14 mouse cellular contexts compared by ENCODE assay signal in the genomic region with DNA sequence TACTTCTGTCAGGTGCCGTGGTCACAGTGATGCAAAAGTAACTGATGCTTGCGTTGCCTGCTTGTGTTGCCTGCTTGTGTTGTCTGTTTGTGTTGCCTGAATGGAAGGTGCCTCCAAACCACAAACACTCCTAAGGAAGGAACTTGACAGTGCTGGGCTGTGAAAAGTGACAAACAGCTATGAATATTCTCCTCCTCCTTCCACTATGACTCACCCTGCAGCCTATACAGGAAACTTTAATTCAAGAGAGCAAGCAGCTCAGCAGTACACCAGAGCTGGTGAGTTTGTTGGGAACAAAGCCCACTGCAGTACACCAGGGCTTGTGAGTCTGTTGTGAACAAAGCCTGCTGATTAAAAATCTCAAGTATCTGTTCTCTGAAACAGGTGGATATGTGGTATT. TPM values are rescaled to one million over a fixed set of nuclear protein-coding genes. Genes with fewer than 3 reads are reported as not detected.
"Had no signal": no experiment of that assay in that cellular context is flagged by ENCODE, and none has a peak within 500 bp of the region (broad histone marks: within the 10 kb centered on the region; RNA-seq: fewer than 3 reads in every experiment).

No protein-coding gene starts in this region.

- H3K36me3 ChIP-seq: limb, embryonic 15.5 days; liver, embryonic 12.5 days; lung, embryonic 15.5 days; midbrain, embryonic 12.5 days; stomach, embryonic 15.5 days had no signal

- DNase-seq: kidney, adult 9 months; kidney, postnatal 36 days; lung, postnatal 14 days; right cerebral cortex, postnatal 14 days; thymus, postnatal 14 days had no signal

- H3K27me3 ChIP-seq: limb, embryonic 15.5 days; liver, embryonic 12.5 days; lung, embryonic 15.5 days; megakaryocyte, embryonic 14.5 days; midbrain, embryonic 12.5 days; stomach, embryonic 15.5 days had no signal

- ATAC-seq: liver, embryonic 12.5 days; midbrain, embryonic 16.5 days had no signal

- H3K9ac ChIP-seq: limb, embryonic 15.5 days; liver, embryonic 12.5 days; lung, embryonic 15.5 days; midbrain, embryonic 12.5 days; stomach, embryonic 15.5 days had no signal

- H3K4me3 ChIP-seq: limb, embryonic 15.5 days; liver, embryonic 12.5 days; lung, embryonic 15.5 days; megakaryocyte, embryonic 14.5 days; midbrain, embryonic 12.5 days; stomach, embryonic 15.5 days had no signal

- H3K4me2 ChIP-seq: limb, embryonic 15.5 days; liver, embryonic 12.5 days; lung, embryonic 15.5 days; midbrain, embryonic 12.5 days; stomach, embryonic 15.5 days had no signal

- H3K27ac ChIP-seq: kidney, postnatal 0 days; limb, embryonic 15.5 days; liver, embryonic 12.5 days; lung, embryonic 15.5 days; macrophage; midbrain, embryonic 12.5 days; stomach, embryonic 15.5 days had no signal

- H3K4me1 ChIP-seq: limb, embryonic 15.5 days; midbrain, embryonic 12.5 days; stomach, embryonic 15.5 days had no signal

- H3K9me3 ChIP-seq: limb, embryonic 15.5 days; liver, embryonic 12.5 days; lung, embryonic 15.5 days; midbrain, embryonic 12.5 days; stomach, embryonic 15.5 days had no signal

RNA-seq across cellular contexts. Expression of a gene that starts 28.4 kb away (rescaled TPM):
- polyA plus RNA-seq: macrophage had no signal
